Mouse (Mus musculus) thymus, adult 2 months (tissue): Measurements from ENCODE around the gene Nt5c2. TPM values are rescaled to one million over a fixed set of nuclear protein-coding genes. Genes with fewer than 3 reads are reported as not detected.

ENCODE experiments used
- DNase-seq: peaks from one replicate; pipeline ENCODE4 v3.0.0; 2021
- H3K27ac ChIP-seq: fragments of 200-500 bp; 2 replicates; pipeline ENCODE4 v1.5.1; 2012; ENCODE audit warnings: low read length, control low read depth; ENCODE audit not compliant: control insufficient read depth, insufficient read depth
- H3K27me3 ChIP-seq: fragments of 200-500 bp; 2 replicates; pipeline ENCODE4 v1.6.1; 2012; ENCODE audit warnings: mild to moderate bottlenecking, low read length, moderate library complexity, mixed read lengths; ENCODE audit not compliant: control insufficient read depth, insufficient read depth
- H3K36me3 ChIP-seq: fragments of 200-500 bp; 2 replicates; pipeline ENCODE4 v1.6.1; 2012; ENCODE audit warnings: mild to moderate bottlenecking, low read length, moderate library complexity; ENCODE audit not compliant: control insufficient read depth, insufficient read depth
- H3K4me1 ChIP-seq: fragments of 200-500 bp; replicated peaks from 2 replicates; pipeline ENCODE4 v1.6.1; 2012; ENCODE audit warnings: low read length; ENCODE audit not compliant: control insufficient read depth, insufficient read depth
- H3K4me3 ChIP-seq: fragments of 200-500 bp; 2 replicates; pipeline ENCODE4 v1.5.1; 2012; ENCODE audit warnings: mild to moderate bottlenecking, low read length, control low read depth, moderate library complexity; ENCODE audit not compliant: control insufficient read depth, insufficient read depth
- CTCF ChIP-seq: fragments of 200-500 bp; IDR thresholded peaks from 2 replicates; pipeline ENCODE4 v1.5.1; 2012; ENCODE audit warnings: mild to moderate bottlenecking, control low read depth, low read length, moderate library complexity, borderline replicate concordance; ENCODE audit not compliant: control insufficient read depth, poor library complexity, insufficient read depth; ENCODE audit errors: extremely low read depth
- POLR2A ChIP-seq: fragments of 200-500 bp; IDR thresholded peaks from 2 replicates; pipeline ENCODE4 v1.6.1; 2012; ENCODE audit warnings: mild to moderate bottlenecking, low read length, control low read depth, moderate library complexity; ENCODE audit not compliant: control insufficient read depth, poor library complexity, insufficient read depth; ENCODE audit errors: extremely low read depth
- WGBS: fragments of 180-500 bp; shearing (Covaris S2); methylation state at CpG from one replicate; pipeline ENCODE4 v1.1.7; 2018; 5-methylcytosine and 5-hydroxymethylcytosine counted together
- polyA plus RNA-seq: library from polyadenylated mRNA; depleted of rRNA; stranded (reverse); fragments of >200 nt; gene quantifications from 2 replicates; pipeline ENCODE4 v1.2.3, GENCODE M21; 2012

Gene Nt5c2
- polyA plus RNA-seq, 1 experiment = 32.8 TPM

- Histone ChIP-seq H3K4me3 (no peak overlapping the region), H3K36me3 (peaks cover 27% of the 10 kb centered on the region), H3K4me1 (no peaks in the 10 kb centered on the region), H3K27me3 (no peaks in the 10 kb centered on the region), H3K27ac (no peak overlapping the region)
- DNase-seq = no peak
- WGBS = 54% methylated on average over 4 of the region's 4 CpGs
- no peak for TF ChIP-seq POLR2A
- TF ChIP-seq CTCF = no peak
These were observed 20.0 kb upstream of the Nt5c2 start for GRCm38 (mm10) chr19:47034916-47035315.

DNA sequence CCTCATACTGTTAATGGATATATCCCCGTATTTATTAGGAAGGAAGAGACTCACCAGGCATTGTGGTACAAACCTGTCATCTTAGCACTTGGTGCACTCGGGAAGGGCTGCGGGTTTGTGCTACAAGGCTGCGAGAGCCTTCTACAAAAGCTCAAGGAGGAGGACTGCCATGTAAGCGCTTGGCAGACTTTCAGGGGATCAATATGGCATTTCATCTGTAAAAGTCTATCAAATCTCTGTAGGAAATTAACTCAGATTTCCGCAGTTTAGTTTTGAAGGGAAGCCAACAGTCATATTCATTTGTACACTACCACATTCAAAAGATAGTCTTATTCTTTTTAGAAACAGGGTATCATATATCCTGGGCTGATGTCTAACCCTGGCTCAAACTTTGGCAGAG lies 16.8 kb upstream of the Nt5c2 start:
- TF ChIP-seq CTCF = no peak
- no peak for TF ChIP-seq POLR2A
- Histone ChIP-seq H3K27me3 (no peaks in the 10 kb centered on the region), H3K4me1 (no peaks in the 10 kb centered on the region), H3K36me3 (peaks cover 13% of the 10 kb centered on the region), H3K27ac (no peak overlapping the region), H3K4me3 (no peak overlapping the region)
- WGBS = 98% methylated on average over 6 of the region's 6 CpGs
- no peak for DNase-seq

GRCm38 (mm10) chr19:47029796-47030195 lies 14.8 kb upstream of the Nt5c2 start:
- no peak overlapping the region for H3K27ac ChIP-seq
- H3K27me3 ChIP-seq = no peaks in the 10 kb centered on the region
- TF ChIP-seq POLR2A (no peak), CTCF (no peak)
- WGBS = 95% methylated on average over 9 of the region's 9 CpGs
- H3K4me3 ChIP-seq = no peak overlapping the region
- DNase-seq = no peak
- no peaks in the 10 kb centered on the region for H3K4me1 ChIP-seq
- peaks cover 9% of the 10 kb centered on the region for H3K36me3 ChIP-seq

- H3K36me3 ChIP-seq = no peaks in the 10 kb centered on the region
- no peak overlapping the region for H3K27ac ChIP-seq
- WGBS = 88% methylated on average over 4 of the region's 4 CpGs
- no peak for DNase-seq
- H3K4me1 ChIP-seq = no peaks in the 10 kb centered on the region
- no peak overlapping the region for H3K4me3 ChIP-seq
- no peaks in the 10 kb centered on the region for H3K27me3 ChIP-seq
- no peak for TF ChIP-seq POLR2A
These were observed 11.6 kb upstream of the Nt5c2 start for GRCm38 (mm10) chr19:47026513-47026912.

DNA sequence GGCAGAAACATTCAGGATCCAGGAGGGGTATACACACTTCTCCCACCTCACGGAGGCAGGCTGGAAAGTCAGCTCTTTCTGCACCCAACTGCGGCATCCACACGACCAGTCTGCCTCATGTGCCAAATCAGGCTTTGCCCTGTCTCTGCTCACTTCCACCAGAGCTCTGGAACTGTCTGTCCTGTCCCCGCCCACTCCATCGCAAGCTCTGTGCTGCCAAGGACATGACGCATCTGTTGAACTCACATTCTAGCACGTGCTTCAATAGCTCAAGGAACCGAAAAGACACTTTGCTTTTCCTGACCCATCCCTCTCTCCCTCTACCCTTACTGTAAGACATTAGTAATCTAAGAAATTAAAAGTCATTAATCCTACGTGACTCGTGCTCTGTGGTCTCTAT lies 10.0 kb upstream of the Nt5c2 start:
- TF ChIP-seq CTCF (no peak), POLR2A (no peak)
- H3K27ac ChIP-seq = no peak overlapping the region
- WGBS = 87% methylated on average over 10 of the region's 10 CpGs
- no peaks in the 10 kb centered on the region for H3K27me3 ChIP-seq
- no peaks in the 10 kb centered on the region for H3K36me3 ChIP-seq
- DNase-seq = no peak
- H3K4me1 ChIP-seq = no peaks in the 10 kb centered on the region
- H3K4me3 ChIP-seq = no peak overlapping the region

- no peaks in the 10 kb centered on the region for H3K4me1 ChIP-seq
- 83% methylated on average over 13 of the region's 13 CpGs for WGBS
- no peak for DNase-seq
These were observed 8.6 kb upstream of the Nt5c2 start for GRCm38 (mm10) chr19:47023546-47023945.

GRCm38 (mm10) chr19:47022709-47023108 lies 7.8 kb upstream of the Nt5c2 start:
- Histone ChIP-seq H3K27me3 (no peaks in the 10 kb centered on the region; the same call in 1 of the 2 replicates), H3K36me3 (no peaks in the 10 kb centered on the region), H3K4me1 (no peaks in the 10 kb centered on the region), H3K4me3 (no peak overlapping the region), H3K27ac (no peak overlapping the region)
- no peak for TF ChIP-seq POLR2A
- TF ChIP-seq CTCF = no peak
- WGBS = 36% methylated on average over 4 of the region's 4 CpGs
- no peak for DNase-seq

More at GRCm38 (mm10) chr19:47023546-47023945, 8.6 kb upstream of the Nt5c2 start:
- H3K4me3 ChIP-seq = no peak overlapping the region
- H3K27me3 ChIP-seq = no peaks in the 10 kb centered on the region
- TF ChIP-seq CTCF (no peak), POLR2A (no peak)
- no peaks in the 10 kb centered on the region for H3K36me3 ChIP-seq
- no peak overlapping the region for H3K27ac ChIP-seq
